Mouse (Mus musculus): ENCODE measurements around the gene Vcan.

DNA sequence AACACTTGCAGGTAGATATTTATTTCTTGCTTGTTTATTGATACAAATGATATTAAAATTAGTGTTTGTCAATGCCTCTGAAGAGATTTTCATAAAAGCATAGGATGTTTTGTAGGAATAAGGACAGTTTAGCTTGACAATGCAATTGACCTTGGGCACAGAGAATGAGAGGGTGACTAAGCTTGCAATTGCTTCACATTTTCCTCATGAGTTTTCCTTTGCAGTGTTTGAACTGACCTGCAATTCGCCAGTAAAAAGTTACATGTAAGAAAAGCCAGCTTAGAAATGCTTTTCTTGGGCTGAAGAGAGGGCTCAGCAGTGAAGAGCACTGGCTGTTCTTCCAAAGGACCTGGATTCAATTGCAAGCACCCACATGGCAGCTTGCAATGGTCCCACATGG, 34.8 kb upstream of the Vcan start:
- no peak for TF ChIP-seq CTCF (conservative IDR thresholded peaks at IDR 0.05; ENCODE audit: insufficient read depth, insufficient read length, low read depth, low read length)
- TF ChIP-seq POLR2A (IDR thresholded peaks at IDR 0.05; ENCODE audit: low read depth, low read length), result no peak
